In genomic region chr4:145361065-145361464, GRCm38 (mm10) we compare ENCODE assay signal across 8 mouse cellular contexts. TPM values are rescaled to one million over a fixed set of nuclear protein-coding genes. Genes with fewer than 3 reads are reported as not detected.
DNase-seq lines count a peak whose midpoint lies in the region; ATAC-seq lines count a peak whose summit lies in the region.

No protein-coding gene starts in this region.

- H3K36me3 ChIP-seq in heart, embryonic 13.5 days, result no peaks in the 10 kb centered on the region
- H3K36me3 ChIP-seq in kidney, embryonic 15.5 days, result no peaks in the 10 kb centered on the region
- H3K36me3 ChIP-seq in neural tube, embryonic 13.5 days, result no peaks in the 10 kb centered on the region

- no peak for DNase-seq in heart, adult 9 months (ENCODE audit: low spot score in 2 of 2)
- peak; percentile 32 for DNase-seq in ZHBTc4 (ENCODE audit: low read depth, low spot score)
- no peak for DNase-seq in layer of hippocampus, postnatal 25 days (ENCODE audit: extremely low spot score in 1 of 2, low spot score in 1 of 2)
- DNase-seq in left cerebral cortex, postnatal 10 days (ENCODE audit: extremely low spot score in 1 of 2, low spot score in 2 of 2), result no peak
- no peak for DNase-seq in gastrocnemius, postnatal 36 days

- H3K9ac ChIP-seq in heart, embryonic 13.5 days, result no peak overlapping the region
- H3K9ac ChIP-seq in kidney, embryonic 15.5 days, result no peak overlapping the region
- no peak overlapping the region for H3K9ac ChIP-seq in neural tube, embryonic 13.5 days

- no peak overlapping the region for H3K27ac ChIP-seq in heart, embryonic 13.5 days (replicated peaks)
- H3K27ac ChIP-seq in kidney, embryonic 15.5 days, result no peak overlapping the region
- H3K27ac ChIP-seq in neural tube, embryonic 13.5 days (replicated peaks), result no peak overlapping the region

- H3K4me3 ChIP-seq in heart, embryonic 13.5 days, result peak overlapping the region; percentile 23
- H3K4me3 ChIP-seq in kidney, embryonic 15.5 days (replicated peaks), result 0 out of 2 replicates have a peak overlapping the region, but pooled peaks have one; percentile 17
- no peak overlapping the region for H3K4me3 ChIP-seq in neural tube, embryonic 13.5 days

- no peaks in the 10 kb centered on the region for H3K4me1 ChIP-seq in heart, embryonic 13.5 days
- no peaks in the 10 kb centered on the region for H3K4me1 ChIP-seq in kidney, embryonic 15.5 days
- no peaks in the 10 kb centered on the region for H3K4me1 ChIP-seq in neural tube, embryonic 13.5 days (replicated peaks)

- intact Hi-C loops in left cerebral cortex, postnatal 10 days (cut with DNase I), result no loop called here
- intact Hi-C loops in gastrocnemius, postnatal 36 days (cut with DNase I), result no loop called here

- 3% methylated on average over 12 of the region's 12 CpGs for WGBS in heart, embryonic 13.5 days
- WGBS in kidney, embryonic 15.5 days, result 3% methylated on average over 12 of the region's 12 CpGs
- WGBS in neural tube, embryonic 13.5 days, result 20% methylated on average over 12 of the region's 12 CpGs

- peak overlapping the region; percentile 65 for H3K4me2 ChIP-seq in heart, embryonic 13.5 days
- peak overlapping the region; percentile 47 for H3K4me2 ChIP-seq in kidney, embryonic 15.5 days
- peak overlapping the region; percentile 31 for H3K4me2 ChIP-seq in neural tube, embryonic 13.5 days

- no peaks in the 10 kb centered on the region for H3K9me3 ChIP-seq in heart, embryonic 13.5 days
- no peaks in the 10 kb centered on the region for H3K9me3 ChIP-seq in kidney, embryonic 15.5 days (replicated peaks)
- H3K9me3 ChIP-seq in neural tube, embryonic 13.5 days, result no peaks in the 10 kb centered on the region

- H3K27me3 ChIP-seq in heart, embryonic 13.5 days (replicated peaks), result no peaks in the 10 kb centered on the region
- no peaks in the 10 kb centered on the region for H3K27me3 ChIP-seq in kidney, embryonic 15.5 days
- no peaks in the 10 kb centered on the region for H3K27me3 ChIP-seq in neural tube, embryonic 13.5 days

- ATAC-seq in heart, embryonic 13.5 days (ENCODE audit: extremely low read depth, insufficient number of reproducible peaks, low FRiP score, low TSS enrichment), result no peak
- peak; percentile 70; the same call in 1 of the 2 replicates for ATAC-seq in kidney, embryonic 15.5 days (replicated peaks; ENCODE audit: low FRiP score)
- ATAC-seq in neural tube, embryonic 13.5 days (ENCODE audit: low read depth), result no peak

RNA-seq across cellular contexts. Expression of gene Tnfrsf8, which starts 46.1 kb away (rescaled TPM):
- polyA plus RNA-seq in heart, embryonic 13.5 days (2015; fragmentation: Nextera tagmentation; extraction: Ambion mirVana), result 0.07 TPM in 1 of 2 replicates, not detected in the other
- polyA plus RNA-seq in kidney, embryonic 15.5 days (2015; fragmentation: Nextera tagmentation; extraction: Ambion mirVana), result 0.14 and 0.18 TPM in 2 replicates
- polyA plus RNA-seq in neural tube, embryonic 13.5 days (2015; fragmentation: Nextera tagmentation; extraction: Ambion mirVana), result not detected in 2 replicates
- 1 to 10 TPM in 1 of 2 experiments, under 1 TPM in 1; 0.79 to 1.1 TPM for total RNA-seq in layer of hippocampus, postnatal 25 days (2021)
- under 1 TPM; 0.83 to 0.99 TPM for total RNA-seq in left cerebral cortex, postnatal 10 days (2021)
- under 1 TPM in 1 of 2 experiments, not detected in 1; 0.10 TPM for total RNA-seq in gastrocnemius, postnatal 36 days (2021)
